Mouse (Mus musculus): Measurements from ENCODE around the gene Gm4303.
"Not testable (repeated sequence)": the region's sequence is repeated elsewhere in the genome, so short reads cannot be mapped to it uniquely, and the experiment has no call there.

The Gm4303 gene

DNA sequence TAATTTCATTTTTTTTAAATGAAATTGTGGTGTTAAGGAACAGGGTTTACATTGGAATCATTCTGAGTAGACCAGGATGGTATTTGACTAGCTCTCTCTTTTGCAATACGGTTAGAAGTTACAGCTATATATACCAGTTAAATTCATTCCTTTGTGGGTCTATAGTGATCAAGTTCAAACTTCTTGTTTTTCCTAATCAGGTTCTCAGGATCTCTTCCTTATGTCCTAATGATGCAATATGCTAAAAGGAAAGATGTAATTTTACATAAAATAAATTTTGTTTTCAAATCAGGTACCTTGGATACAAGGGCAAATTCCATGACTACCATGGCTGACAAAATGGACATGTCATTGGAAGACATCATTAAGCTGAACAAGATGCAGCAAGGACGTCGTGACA, at the start of gene Gm4303:
TSS of gene Gm4303 (plus strand) at position 301 of the 400 bp plus-strand sequence.
- not testable (repeated sequence) for DNase-seq

DNA sequence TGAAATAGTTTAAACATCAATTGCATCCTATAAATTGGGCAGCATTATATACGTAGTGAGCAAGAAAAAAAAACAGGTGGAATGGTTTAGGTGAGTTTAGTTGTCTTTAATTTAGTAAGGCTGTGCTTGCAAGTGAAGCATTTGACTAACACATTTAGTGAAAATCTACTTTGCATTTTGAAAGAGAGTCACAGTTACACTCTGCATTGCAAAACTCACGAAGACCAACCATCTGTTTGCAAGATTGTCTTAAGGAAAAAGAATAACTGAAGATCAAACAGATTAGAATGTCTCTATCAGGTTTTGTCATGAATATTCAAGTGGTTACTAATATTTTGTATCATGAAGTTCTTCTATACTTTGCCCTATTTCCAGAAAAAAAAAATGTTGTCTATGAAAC, 49.7 kb upstream of the Gm4303 start:
- no peak for DNase-seq

GRCm38 (mm10) chr10:100300106-100300505, 45.7 kb upstream of the Gm4303 start:
- DNase-seq: not testable (repeated sequence)

DNA sequence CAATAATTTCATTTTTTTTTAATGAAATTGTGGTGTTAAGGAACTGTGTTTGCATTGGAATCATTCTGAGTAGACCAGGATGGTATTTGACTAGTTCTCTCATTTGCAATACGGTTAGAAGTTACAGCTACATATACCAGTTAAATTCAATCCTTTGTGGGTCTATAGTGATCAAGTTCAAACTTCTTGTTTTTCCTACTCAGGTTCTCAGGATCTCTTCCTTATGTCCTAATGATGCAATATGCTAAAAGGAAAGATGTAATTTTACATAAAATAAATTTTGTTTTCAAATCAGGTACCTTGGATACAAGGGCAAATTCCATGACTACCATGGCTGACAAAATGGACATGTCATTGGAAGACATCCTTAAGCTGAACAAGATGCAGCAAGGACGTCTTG, 10.4 kb upstream of the Gm4303 start, which contains the start of gene Gm4301:
TSS of gene Gm4301 (plus strand) at position 301 of the 400 bp plus-strand sequence.
- not testable (repeated sequence) for DNase-seq

DNA sequence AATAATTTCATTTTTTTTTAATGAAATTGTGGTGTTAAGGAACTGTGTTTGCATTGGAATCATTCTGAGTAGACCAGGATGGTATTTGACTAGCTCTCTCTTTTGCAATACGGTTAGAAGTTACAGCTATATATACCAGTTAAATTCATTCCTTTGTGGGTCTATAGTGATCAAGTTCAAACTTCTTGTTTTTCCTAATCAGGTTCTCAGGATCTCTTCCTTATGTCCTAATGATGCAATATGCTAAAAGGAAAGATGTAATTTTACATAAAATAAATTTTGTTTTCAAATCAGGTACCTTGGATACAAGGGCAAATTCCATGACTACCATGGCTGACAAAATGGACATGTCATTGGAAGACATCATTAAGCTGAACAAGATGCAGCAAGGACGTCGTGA, 5.2 kb upstream of the Gm4303 start, which contains the start of gene Gm4302:
TSS of gene Gm4302 (plus strand) at position 301 of the 400 bp plus-strand sequence.
- not testable (repeated sequence) for DNase-seq

- DNase-seq: not testable (repeated sequence)
These were observed 5.0 kb downstream of the Gm4303 start, which contains the start of gene Gm4305 for GRCm38 (mm10) chr10:100350793-100351192. TSS of gene Gm4305 (plus strand) at chr10:100351093.

- DNase-seq: not testable (repeated sequence)
These were observed 11.1 kb downstream of the Gm4303 start for GRCm38 (mm10) chr10:100356841-100357240.

- not testable (repeated sequence) for DNase-seq
These were observed 15.3 kb downstream of the Gm4303 start, which contains the start of gene Gm4307 for GRCm38 (mm10) chr10:100361038-100361437. TSS of gene Gm4307 (plus strand) at chr10:100361338.

DNA sequence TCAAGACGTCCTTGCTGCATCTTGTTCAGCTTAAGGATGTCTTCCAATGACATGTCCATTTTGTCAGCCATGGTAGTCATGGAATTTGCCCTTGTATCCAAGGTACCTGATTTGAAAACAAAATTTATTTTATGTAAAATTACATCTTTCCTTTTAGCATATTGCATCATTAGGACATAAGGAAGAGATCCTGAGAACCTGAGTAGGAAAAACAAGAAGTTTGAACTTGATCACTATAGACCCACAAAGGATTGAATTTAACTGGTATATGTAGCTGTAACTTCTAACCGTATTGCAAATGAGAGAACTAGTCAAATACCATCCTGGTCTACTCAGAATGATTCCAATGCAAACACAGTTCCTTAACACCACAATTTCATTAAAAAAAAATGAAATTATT, 36.7 kb downstream of the Gm4303 start, which contains the start of gene Gm4312:
TSS of gene Gm4312 (minus strand) at position 101 of the 400 bp plus-strand sequence.
- not testable (repeated sequence) for DNase-seq
